Mouse (Mus musculus) kidney, postnatal 4 days (tissue): ENCODE results near the gene Gm3629.
A peak's percentile ranks its signal among the peaks of the same experiment; 100 is the strongest.
"Not testable (repeated sequence)": the region's sequence is repeated elsewhere in the genome, so short reads cannot be mapped to it uniquely, and the experiment has no call there.

Experiments
- DNase-seq, 2 experiments: peaks; one replicate each; pipeline ENCODE4 v3.0.0; 2021; ENCODE audit warnings: mixed read lengths in 2 of 2

Gm3629 gene

DNA sequence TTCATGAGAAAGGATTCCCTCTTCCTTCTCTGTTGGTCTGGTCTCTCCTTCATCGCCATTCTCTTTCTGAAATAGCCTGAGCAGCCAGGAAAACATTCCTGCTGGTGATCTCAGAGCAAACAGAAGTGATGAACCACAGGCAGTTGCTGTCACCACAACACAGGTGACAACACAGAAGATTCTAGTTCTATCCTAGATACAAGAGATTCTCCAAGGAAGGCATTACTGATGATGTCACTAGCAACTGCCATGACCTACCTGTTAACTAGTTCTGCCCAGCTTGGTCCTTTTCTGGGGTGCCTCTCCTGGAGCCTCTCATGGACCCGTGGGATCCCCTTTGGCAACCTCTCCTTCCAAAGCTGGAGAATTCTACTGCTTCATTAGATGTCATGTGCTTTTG is at the start of gene Gm3629:
Gene Gm3629, minus strand, starts transcription at position 101 of the 400 bp plus-strand sequence.
- not testable (repeated sequence) for DNase-seq

DNA sequence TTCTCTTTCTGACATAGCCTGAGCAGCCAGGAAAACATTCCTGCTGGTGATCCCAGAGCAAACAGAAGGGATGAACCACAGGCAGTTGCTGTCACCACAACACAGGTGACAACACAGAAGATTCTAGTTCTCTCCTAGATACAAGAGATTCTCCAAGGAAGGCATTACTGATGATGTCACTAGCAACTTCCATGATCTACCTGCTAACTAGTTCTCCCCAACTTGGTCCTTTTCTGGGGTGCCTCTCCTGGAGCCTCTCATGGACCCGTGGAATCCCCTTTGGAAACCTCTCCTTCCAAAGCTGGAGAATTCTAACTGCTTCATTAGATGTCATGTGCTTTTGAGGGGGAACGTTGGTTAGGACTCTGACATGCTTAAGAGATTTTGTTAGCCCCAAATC is 31.9 kb upstream of the Gm3629 start, which contains the start of gene Gm3460:
Gene Gm3460, minus strand, starts transcription at position 101 of the 400 bp plus-strand sequence.
- not testable (repeated sequence) for DNase-seq

DNA sequence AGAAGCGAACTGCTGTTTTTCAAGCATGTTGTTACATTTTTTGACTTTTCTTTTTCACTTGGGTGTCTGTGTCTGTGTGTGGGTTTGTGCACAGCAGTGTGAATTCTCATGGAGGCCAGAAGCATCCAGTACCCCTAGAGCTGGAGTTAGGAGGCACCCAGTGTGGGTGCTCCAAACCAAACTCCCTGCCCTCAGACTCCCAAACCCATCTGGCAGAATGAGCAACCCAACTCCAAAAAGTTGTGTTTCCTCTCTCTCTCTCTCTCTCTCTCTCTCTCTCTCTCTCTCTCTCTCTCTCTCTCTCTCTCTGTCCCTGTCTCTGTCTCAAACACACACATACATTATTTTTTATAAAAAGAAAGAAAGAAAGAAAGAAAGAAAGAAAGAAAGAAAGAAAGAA is 16.0 kb upstream of the Gm3629 start:
- peak; percentile 1 to 3 for DNase-seq

DNA sequence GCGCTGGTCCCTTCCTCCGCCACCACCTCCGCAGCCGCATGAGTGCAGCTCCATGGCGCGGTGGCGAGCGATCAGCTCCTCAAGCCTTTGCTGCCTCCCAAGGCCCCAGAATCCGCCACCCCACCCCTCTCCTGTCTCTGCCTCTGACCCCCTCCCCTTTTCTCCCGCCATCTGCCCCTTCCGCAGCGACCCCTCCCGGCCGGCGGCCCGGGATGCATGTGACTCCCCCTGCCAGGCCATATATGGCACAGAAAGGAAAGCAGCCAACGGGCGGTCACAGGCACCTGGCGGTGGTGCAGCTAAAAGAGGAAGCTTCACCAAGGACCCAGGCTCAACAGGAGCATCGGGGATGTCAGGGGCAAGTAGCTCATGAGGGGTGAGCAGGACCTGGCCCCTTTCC is 14.6 kb upstream of the Gm3629 start:
- DNase-seq, result peak; percentile 41 to 54

DNA sequence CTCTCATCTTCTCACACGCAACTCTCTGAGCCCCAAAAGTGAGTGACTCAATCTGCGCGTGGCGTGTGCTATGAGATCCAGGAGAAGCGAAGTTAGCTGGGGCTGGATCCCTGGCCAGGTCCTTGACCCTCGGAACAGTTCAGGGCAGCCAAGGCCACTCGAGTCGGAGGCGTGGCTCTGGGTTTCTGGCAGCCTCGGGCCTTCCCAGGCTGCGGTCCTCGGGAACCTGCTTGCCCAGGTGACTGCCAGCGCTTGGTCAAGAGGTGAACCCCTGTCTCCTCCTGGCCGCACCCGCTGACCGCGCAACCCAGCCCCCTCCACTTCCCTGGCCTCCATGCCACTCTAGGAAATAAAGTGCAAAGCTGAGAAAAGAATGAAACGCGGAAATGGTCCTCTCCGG is 14.1 kb upstream of the Gm3629 start:
- peak; percentile 3 to 10 for DNase-seq

DNA sequence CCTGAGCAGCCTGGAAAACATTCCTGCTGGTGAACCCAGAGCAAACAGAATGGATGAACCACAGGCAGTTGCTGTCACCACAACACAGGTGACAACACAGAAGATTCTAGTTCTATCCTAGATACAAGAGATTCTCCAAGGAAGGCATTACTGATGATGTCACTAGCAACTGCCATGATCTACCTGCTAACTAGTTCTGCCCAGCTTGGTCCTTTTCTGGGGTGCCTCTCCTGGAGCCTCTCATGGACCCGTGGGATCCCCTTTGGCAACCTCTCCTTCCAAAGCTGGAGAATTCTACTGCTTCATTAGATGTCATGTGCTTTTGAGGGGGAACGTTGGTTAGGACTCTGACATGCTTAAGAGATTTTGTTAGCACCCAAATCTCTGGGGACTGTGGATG is 53.2 kb downstream of the Gm3629 start, which contains the start of gene Gm8356:
Gene Gm8356, minus strand, starts transcription at position 101 of the 400 bp plus-strand sequence.
- DNase-seq, result not testable (repeated sequence)
